Mouse (Mus musculus) spleen, postnatal 14 days (tissue): ENCODE results near the gene Hexim2.

Experiments
- DNase-seq, 2 experiments: peaks; one replicate each; pipeline ENCODE4 v3.0.0; 2021 to 2022; ENCODE audit warnings: low spot score in 2 of 2

Hexim2 gene

GRCm38 (mm10) chr11:103141101-103141943 lies 9.1 kb downstream of the Hexim2 start:
- DNase-seq: no peak

GRCm38 (mm10) chr11:103141944-103142255 lies 9.7 kb downstream of the Hexim2 start:
- DNase-seq: no peak

- DNase-seq: no peak
Measured at GRCm38 (mm10) chr11:103142441-103143182, 10.4 kb downstream of the Hexim2 start.

- no peak for DNase-seq
Measured at GRCm38 (mm10) chr11:103144309-103145285, 12.4 kb downstream of the Hexim2 start.

GRCm38 (mm10) chr11:103146386-103146785 lies 14.2 kb downstream of the Hexim2 start:
- no peak for DNase-seq

- no peak for DNase-seq
Measured at GRCm38 (mm10) chr11:103147766-103148165, 15.5 kb downstream of the Hexim2 start.

GRCm38 (mm10) chr11:103149771-103150170 lies 17.5 kb downstream of the Hexim2 start:
- no peak for DNase-seq

- peak; percentile 87 to 94 for DNase-seq
Measured at GRCm38 (mm10) chr11:103158621-103159478, 26.6 kb downstream of the Hexim2 start.

- no peak for DNase-seq
Measured at GRCm38 (mm10) chr11:103160738-103161137, 28.5 kb downstream of the Hexim2 start.

GRCm38 (mm10) chr11:103161449-103161848 lies 29.2 kb downstream of the Hexim2 start:
- DNase-seq: no peak

GRCm38 (mm10) chr11:103162132-103162531 lies 29.9 kb downstream of the Hexim2 start:
- no peak for DNase-seq

DNA sequence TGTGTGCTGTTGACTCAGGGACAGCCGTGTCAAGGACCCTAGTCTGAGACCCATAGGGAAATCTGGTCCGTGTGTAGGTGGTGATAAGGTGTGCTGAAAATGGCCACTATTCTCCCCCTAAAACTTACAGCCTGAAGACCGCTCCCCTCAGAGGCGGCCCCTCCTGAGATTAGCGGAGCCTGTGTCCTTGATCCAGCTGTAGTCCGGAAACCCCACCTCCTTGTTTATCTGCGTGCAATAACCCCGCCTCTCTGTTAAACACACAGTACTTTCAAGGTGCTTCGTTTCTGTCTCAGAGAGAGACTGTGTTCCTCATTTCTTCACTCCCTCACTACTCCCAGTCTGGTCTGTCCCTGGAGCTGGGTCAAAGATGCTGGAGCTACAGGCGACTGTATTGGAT lies 32.2 kb downstream of the Hexim2 start:
- DNase-seq: no peak

GRCm38 (mm10) chr11:103168690-103169390 lies 36.6 kb downstream of the Hexim2 start:
- DNase-seq: peak; percentile 43 to 69

DNA sequence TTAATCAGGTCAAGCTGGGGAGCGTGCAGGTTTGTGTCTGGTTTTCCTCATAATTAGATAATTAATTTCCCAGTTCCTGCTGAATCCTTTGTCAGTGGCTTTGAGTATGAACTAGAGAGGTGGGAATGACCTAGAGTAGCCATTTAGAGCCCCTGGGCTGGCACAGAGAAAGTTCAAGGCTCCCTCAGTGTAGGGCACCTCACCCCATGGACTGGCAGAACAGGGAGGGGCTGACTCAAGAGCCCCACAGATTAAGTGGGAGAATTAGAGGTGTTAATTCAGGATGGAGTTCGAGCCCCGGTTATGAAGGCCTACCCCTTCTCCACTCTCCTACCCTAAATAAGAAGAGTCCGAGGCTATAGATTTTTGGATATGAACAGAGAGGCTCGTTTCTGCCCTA lies 37.4 kb downstream of the Hexim2 start:
- no peak for DNase-seq

DNA sequence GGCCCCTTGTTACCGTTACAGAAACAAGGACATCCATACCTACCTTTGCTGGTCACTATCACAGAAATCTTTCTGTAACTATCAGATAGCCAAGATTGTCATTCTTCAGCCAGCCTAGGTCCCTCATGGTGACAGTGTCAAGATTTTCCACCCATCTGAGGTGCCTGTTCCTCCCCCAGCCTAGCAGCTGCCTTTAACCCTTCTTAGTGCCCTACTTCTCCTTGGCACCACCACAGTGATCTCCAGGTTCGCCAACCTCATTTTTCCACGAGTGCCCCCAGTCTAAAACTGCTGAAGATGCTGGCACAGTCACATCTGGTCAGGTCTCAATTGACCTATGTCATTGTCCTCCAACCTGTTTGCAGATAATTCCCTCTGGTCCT lies 37.9 kb downstream of the Hexim2 start:
- no peak for DNase-seq

DNA sequence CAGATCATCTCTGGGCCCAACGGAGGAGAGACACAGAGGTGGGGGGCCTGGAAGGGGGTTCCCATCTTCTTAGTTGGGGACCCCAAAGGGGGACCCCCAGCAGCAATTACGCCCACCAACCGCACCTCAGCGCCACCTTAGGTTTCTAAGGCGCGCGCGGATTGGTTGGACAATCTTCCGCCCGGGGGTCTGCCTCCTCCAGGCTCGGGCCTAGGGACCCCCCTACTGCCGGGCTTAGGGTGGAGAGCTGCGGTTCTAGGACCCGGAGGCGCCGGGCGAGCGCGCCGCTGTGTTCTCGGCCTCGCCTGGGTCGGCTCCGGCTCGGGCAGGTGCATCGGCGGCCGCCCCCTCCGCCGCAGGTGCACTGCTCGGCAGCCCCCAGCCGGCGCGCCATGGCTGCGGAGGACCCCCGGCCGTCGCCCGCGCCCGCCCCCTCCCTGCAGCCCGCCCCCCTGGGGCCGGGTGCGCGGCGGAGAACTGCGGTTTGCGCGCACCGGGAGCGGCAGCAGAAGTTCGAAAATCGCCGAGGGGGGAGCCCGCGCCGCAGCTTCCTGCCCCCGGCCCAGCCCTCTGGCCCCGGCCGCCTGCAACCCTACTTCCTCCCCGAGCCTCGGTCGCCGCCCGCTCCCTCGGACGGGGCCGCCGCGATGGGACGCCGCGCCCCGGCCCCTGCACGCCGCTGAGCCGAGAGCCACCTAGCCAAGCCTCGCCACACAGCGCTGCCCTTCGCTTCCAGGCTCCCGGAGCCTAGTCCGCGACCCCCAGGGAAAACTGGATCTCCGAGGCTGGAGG lies 38.5 kb downstream of the Hexim2 start, which contains the start of gene Fmnl1:
TSS of gene Fmnl1 (plus strand) at position 614 of the 792 bp plus-strand sequence.
- peak; percentile 60 to 66 for DNase-seq

GRCm38 (mm10) chr11:103171286-103171620 lies 39.0 kb downstream of the Hexim2 start:
- DNase-seq: no peak

DNA sequence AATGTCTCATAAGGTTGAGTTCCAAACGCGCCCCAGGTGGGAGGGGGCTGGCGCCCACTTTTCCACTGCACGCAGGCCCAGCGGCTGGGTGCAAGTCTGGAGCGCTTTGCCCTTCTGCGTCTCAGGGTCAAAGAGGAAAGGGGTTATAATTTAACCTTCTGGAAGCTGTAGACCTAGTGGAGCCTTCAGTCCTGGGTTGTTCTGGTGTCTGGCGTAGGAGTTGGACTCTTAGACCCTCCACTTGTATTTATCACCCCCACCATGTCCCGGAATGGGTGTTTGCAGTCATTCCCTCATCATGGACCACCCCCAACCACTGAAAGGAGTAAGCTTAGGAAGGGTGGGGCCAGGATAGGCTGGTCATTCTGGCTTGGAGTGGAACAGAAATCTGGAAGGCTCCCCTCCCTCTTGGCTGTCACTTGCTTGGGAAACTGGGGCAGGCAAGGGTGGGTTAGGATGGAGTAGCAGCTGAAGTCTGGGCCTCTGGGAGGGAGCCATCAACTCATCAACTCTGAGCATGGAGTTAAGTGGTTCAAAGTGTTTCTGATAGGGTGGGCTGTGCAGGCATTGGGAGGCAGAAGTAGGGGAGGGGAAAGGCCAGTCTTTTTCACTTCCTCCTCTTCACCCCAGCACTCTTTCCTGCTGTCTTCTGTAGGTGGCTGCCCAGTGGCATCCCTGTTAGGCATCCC lies 39.6 kb downstream of the Hexim2 start:
- no peak for DNase-seq
